ENCODE assay signal across 36 mouse cellular contexts in genomic region chr9:45018031-45018430, GRCm38 (mm10). TPM values are rescaled to one million over a fixed set of nuclear protein-coding genes. Genes with fewer than 3 reads are reported as not detected.
A peak's percentile ranks its signal among the peaks of the same experiment; 100 is the strongest.
DNase-seq lines count a peak whose midpoint lies in the region; ATAC-seq lines count a peak whose summit lies in the region.
"Had no signal": no experiment of that assay in that cellular context is flagged by ENCODE, and none has a peak within 500 bp of the region (broad histone marks: within the 10 kb centered on the region; RNA-seq: fewer than 3 reads in every experiment).

No protein-coding gene starts in this region.

- intact Hi-C loops in left cerebral cortex, postnatal 25 days (cut with DNase I), result no loop called here
- intact Hi-C loops in left cerebral cortex, postnatal 4 days (cut with DNase I), result no loop called here

- H3K9ac ChIP-seq in heart, embryonic 12.5 days, result no peak overlapping the region
- H3K9ac ChIP-seq: embryonic facial prominence, embryonic 12.5 days; forebrain, embryonic 15.5 days; heart, embryonic 13.5 days; hindbrain, embryonic 15.5 days; kidney, embryonic 15.5 days; limb, embryonic 13.5 days; liver, postnatal 0 days; midbrain, embryonic 12.5 days; neural tube, embryonic 12.5 days had no signal

- no peak overlapping the region for H3K4me3 ChIP-seq in heart, embryonic 12.5 days
- H3K4me3 ChIP-seq: embryonic facial prominence, embryonic 12.5 days; forebrain, embryonic 15.5 days; heart, adult 2 months; heart, embryonic 13.5 days; hindbrain, embryonic 15.5 days; kidney, embryonic 15.5 days; limb, embryonic 13.5 days; midbrain, embryonic 12.5 days; myocyte; neural tube, embryonic 12.5 days had no signal

- 85% methylated on average over 11 of the region's 11 CpGs for WGBS in heart, embryonic 12.5 days

- H3K27me3 ChIP-seq in heart, embryonic 12.5 days (replicated peaks), result peaks cover 11% of the 10 kb centered on the region; the same call in 1 of the 2 replicates
- H3K27me3 ChIP-seq: embryonic facial prominence, embryonic 12.5 days; hindbrain, embryonic 15.5 days; kidney, embryonic 15.5 days; limb, embryonic 13.5 days; midbrain, embryonic 12.5 days; neural tube, embryonic 12.5 days had no signal

- H3K4me1 ChIP-seq in heart, embryonic 12.5 days (replicated peaks), result no peaks in the 10 kb centered on the region
- H3K4me1 ChIP-seq: embryonic facial prominence, embryonic 12.5 days; forebrain, embryonic 15.5 days; heart, embryonic 13.5 days; hindbrain, embryonic 15.5 days; kidney, embryonic 15.5 days; limb, embryonic 13.5 days; midbrain, embryonic 12.5 days; neural tube, embryonic 12.5 days had no signal

- DNase-seq in left cerebral cortex, postnatal 25 days (ENCODE audit: low spot score in 2 of 2), result peak; percentile 34 to 58
- no peak for DNase-seq in left cerebral cortex, postnatal 4 days
- DNase-seq in forelimb bud, embryonic 11.5 days (ENCODE audit: low read depth, low spot score), result peak; percentile 41
- peak; percentile 13 to 45 for DNase-seq in frontal cortex, postnatal 36 days (ENCODE audit: low spot score in 2 of 2)
- peak; percentile 35 for DNase-seq in telencephalon, adult 2 months (ENCODE audit: low read depth, low spot score)
- DNase-seq in cerebellum, adult 8-10 months, result no peak
- DNase-seq: adrenal gland, adult 2 months; adrenal gland, postnatal 36 days; B cell, adult 2 months; cerebellum, adult 9-10 months; cerebellum, postnatal 36 days; embryo, embryonic 11 days; heart, adult 2 months; heart, postnatal 10 days; kidney, adult 18-20 months; kidney, postnatal 25 days; liver, postnatal 0 days; lung, postnatal 36 days had no signal

- no peak for ATAC-seq in heart, embryonic 12.5 days (ENCODE audit: insufficient number of reproducible peaks, low FRiP score)
- ATAC-seq: forebrain, embryonic 15.5 days; inflammation-experienced regulatory T-cells, adult 6 months; liver, postnatal 0 days had no signal

- peaks cover 4% of the 10 kb centered on the region; the same call in 1 of the 2 replicates for H3K9me3 ChIP-seq in heart, embryonic 12.5 days (replicated peaks)
- H3K9me3 ChIP-seq: embryonic facial prominence, embryonic 12.5 days; forebrain, embryonic 15.5 days; heart, embryonic 13.5 days; hindbrain, embryonic 15.5 days; kidney, embryonic 15.5 days; limb, embryonic 13.5 days; midbrain, embryonic 12.5 days had no signal

- H3K4me2 ChIP-seq in heart, embryonic 12.5 days, result no peak overlapping the region
- H3K4me2 ChIP-seq: embryonic facial prominence, embryonic 12.5 days; forebrain, embryonic 15.5 days; heart, embryonic 13.5 days; hindbrain, embryonic 15.5 days; kidney, embryonic 15.5 days; limb, embryonic 13.5 days; liver, embryonic 11.5 days; midbrain, embryonic 12.5 days; neural tube, embryonic 12.5 days had no signal

- H3K27ac ChIP-seq in heart, embryonic 12.5 days (ENCODE audit: poor library complexity, severe bottlenecking), result no peak overlapping the region
- H3K27ac ChIP-seq: embryonic facial prominence, embryonic 12.5 days; forebrain, embryonic 15.5 days; heart, adult 2 months; heart, embryonic 13.5 days; hindbrain, embryonic 15.5 days; kidney, embryonic 15.5 days; limb, embryonic 13.5 days; midbrain, embryonic 12.5 days; neural tube, embryonic 12.5 days had no signal

- H3K36me3 ChIP-seq in heart, embryonic 12.5 days, result no peaks in the 10 kb centered on the region
- H3K36me3 ChIP-seq: embryonic facial prominence, embryonic 12.5 days; forebrain, embryonic 15.5 days; heart, embryonic 13.5 days; hindbrain, embryonic 15.5 days; kidney, embryonic 15.5 days; limb, embryonic 13.5 days; midbrain, embryonic 12.5 days; neural tube, embryonic 12.5 days had no signal

RNA-seq across cellular contexts. Expression of gene Cd3e, which starts 8.6 kb away (rescaled TPM):
- total RNA-seq in left cerebral cortex, postnatal 25 days (2021), result not detected
- not detected for total RNA-seq in left cerebral cortex, postnatal 4 days (2021)
- polyA plus RNA-seq in heart, embryonic 12.5 days (2016; fragmentation: Nextera tagmentation; extraction: Ambion mirVana), result not detected in 2 replicates
- total RNA-seq: gastrocnemius, adult 8-10 months; layer of hippocampus, adult 18-20 months; layer of hippocampus, postnatal 14 days; midbrain, postnatal 0 days had no signal
- polyA plus RNA-seq: embryonic facial prominence, embryonic 12.5 days; forebrain, embryonic 15.5 days; kidney, embryonic 15.5 days; limb, embryonic 13.5 days; liver, embryonic 11.5 days; liver, postnatal 0 days; midbrain, embryonic 12.5 days; myocyte; neural tube, embryonic 12.5 days; stomach, embryonic 14.5 days had no signal

RNA-seq across cellular contexts. Expression of gene Mpzl2, which starts 21.6 kb away (rescaled TPM):
- 1 to 10 TPM; 1.3 to 1.9 TPM for total RNA-seq in left cerebral cortex, postnatal 25 days (2021)
- total RNA-seq in left cerebral cortex, postnatal 4 days (2021), result 1 to 10 TPM; 1.3 to 1.5 TPM
- polyA plus RNA-seq in heart, embryonic 12.5 days (2016; fragmentation: Nextera tagmentation; extraction: Ambion mirVana), result 0.92 and 0.96 TPM in 2 replicates
- polyA plus RNA-seq: inflammation-experienced regulatory T-cells, adult 6 months; myocyte had no signal

RNA-seq across cellular contexts. Expression of gene Cd3d, which starts 36.4 kb away (rescaled TPM):
- total RNA-seq in left cerebral cortex, postnatal 25 days (2021), result not detected
- not detected for total RNA-seq in left cerebral cortex, postnatal 4 days (2021)
- polyA plus RNA-seq in heart, embryonic 12.5 days (2016; fragmentation: Nextera tagmentation; extraction: Ambion mirVana), result not detected in 2 replicates
- total RNA-seq: gastrocnemius, adult 8-10 months; hematopoietic stem cell, adult 5-6 weeks; layer of hippocampus, adult 18-20 months; layer of hippocampus, postnatal 14 days; midbrain, postnatal 0 days had no signal
- polyA plus RNA-seq: embryonic facial prominence, embryonic 12.5 days; forebrain, embryonic 15.5 days; hindbrain, embryonic 15.5 days; kidney, embryonic 15.5 days; limb, embryonic 13.5 days; liver, embryonic 11.5 days; midbrain, embryonic 12.5 days; midbrain, postnatal 0 days; myocyte; neural tube, embryonic 12.5 days; stomach, embryonic 14.5 days had no signal

RNA-seq across cellular contexts. Expression of gene Mpzl3, which starts 37.0 kb away (rescaled TPM):
- 1 to 10 TPM; 4.0 to 6.4 TPM for total RNA-seq in left cerebral cortex, postnatal 25 days (2021)
- total RNA-seq in left cerebral cortex, postnatal 4 days (2021), result 1 to 10 TPM; 1.7 to 2.1 TPM
- 2.1 and 2.2 TPM in 2 replicates for polyA plus RNA-seq in heart, embryonic 12.5 days (2016; fragmentation: Nextera tagmentation; extraction: Ambion mirVana)

RNA-seq across cellular contexts. Expression of gene Cd3g, which starts 37.8 kb away (rescaled TPM):
- not detected for total RNA-seq in left cerebral cortex, postnatal 25 days (2021)
- not detected for total RNA-seq in left cerebral cortex, postnatal 4 days (2021)
- polyA plus RNA-seq in heart, embryonic 12.5 days (2016; fragmentation: Nextera tagmentation; extraction: Ambion mirVana), result 0.35 TPM in 1 of 2 replicates, not detected in the other
- total RNA-seq: gastrocnemius, adult 8-10 months; layer of hippocampus, adult 18-20 months; layer of hippocampus, postnatal 14 days; midbrain, postnatal 0 days had no signal
- polyA plus RNA-seq: adrenal gland, adult 2 months; embryonic facial prominence, embryonic 12.5 days; forebrain, embryonic 15.5 days; hindbrain, embryonic 15.5 days; kidney, embryonic 15.5 days; midbrain, embryonic 12.5 days; midbrain, postnatal 0 days had no signal

Comparison
In these comparisons a context has a peak if more than half of its experiments do, and no peak if none do; other contexts are left out.
1. DNase-seq: peak in left cerebral cortex, postnatal 25 days (2 of 2), forelimb bud, embryonic 11.5 days (single experiment), frontal cortex, postnatal 36 days (2 of 2) and telencephalon, adult 2 months (single experiment); none in left cerebral cortex, postnatal 4 days (single experiment) and cerebellum, adult 8-10 months (single experiment).